Mouse (Mus musculus) CH12.LX (cell line): ENCODE measurements at regions not wholly inside any gene's neighbourhood (a gene's known extent, or its start where the extent isn't known, plus 50 kb on each side); places are given as distances from the start of the nearest gene placed in this dataset.
"Not testable (repeated sequence)": the region's sequence is repeated elsewhere in the genome, so short reads cannot be mapped to it uniquely, and the experiment has no call there.

ENCODE experiments used
- DNase-seq: peaks from one replicate; pipeline ENCODE4 v3.0.0-alpha.2; 2013; ENCODE audit errors: extremely low read depth
- H3K27ac ChIP-seq: 2 replicates; pipeline ENCODE4 v1.5.1; 2012; ENCODE audit warnings: low read depth, mild to moderate bottlenecking, control low read depth, moderate library complexity; ENCODE audit not compliant: insufficient read depth
- H3K27me3 ChIP-seq: replicated peaks from 2 replicates; pipeline ENCODE3; 2012; ENCODE audit warnings: inconsistent platforms
- H3K36me3 ChIP-seq, 2 experiments: replicated peaks in 1 of 2; 2 replicates each; pipeline versions ENCODE3 to v1.6.1; 2012; ENCODE audit warnings: inconsistent platforms in 1 of 2, low read length in 1 of 2, mild to moderate bottlenecking in 1 of 2, mixed read lengths in 1 of 2, moderate library complexity in 1 of 2; ENCODE audit not compliant: control insufficient read depth in 1 of 2, insufficient read depth in 1 of 2
- H3K4me1 ChIP-seq, 2 experiments: 2 replicates each; pipeline ENCODE4 v1.6.1; 2012; ENCODE audit warnings: inconsistent platforms in 1 of 2, moderate library complexity in 1 of 2; ENCODE audit not compliant: insufficient read depth in 2 of 2, control insufficient read depth in 1 of 2
- H3K4me2 ChIP-seq: 2 replicates; pipeline ENCODE4 v1.6.1; 2012; ENCODE audit warnings: low read depth, mild to moderate bottlenecking, control low read depth; ENCODE audit not compliant: poor library complexity, insufficient read depth, severe bottlenecking
- H3K4me3 ChIP-seq, 3 experiments: fragments of 150-350 bp in 1 of 3; sonication (generic) in 1 of 3; replicated peaks in 1 of 3; 2 replicates each; pipeline versions ENCODE3 to v1.5.1; 2011 to 2012; ENCODE audit warnings: low read depth in 2 of 3, low read length in 2 of 3, mild to moderate bottlenecking in 2 of 3, moderate library complexity in 2 of 3, control low read depth in 1 of 3, improper control_type of control experiment in 1 of 3, inconsistent platforms in 1 of 3, mixed read lengths in 1 of 3; ENCODE audit not compliant: poor library complexity in 1 of 3
- H3K79me2 ChIP-seq: replicated peaks from 2 replicates; pipeline ENCODE4 v1.6.1; 2012; ENCODE audit warnings: mild to moderate bottlenecking, moderate library complexity; ENCODE audit not compliant: control insufficient read depth, poor library complexity, insufficient read depth, severe bottlenecking; ENCODE audit errors: extremely low read depth
- H3K9ac ChIP-seq: 2 replicates; pipeline ENCODE4 v1.6.1; 2012; ENCODE audit warnings: low read depth, mild to moderate bottlenecking, control low read depth, moderate library complexity; ENCODE audit not compliant: insufficient read depth
- H3K9me3 ChIP-seq: replicated peaks from 2 replicates; pipeline ENCODE3; 2012; ENCODE audit warnings: low read length, inconsistent platforms, mixed read lengths
- CHD2 ChIP-seq: IDR thresholded peaks from 2 replicates; pipeline ENCODE4 v1.6.1; 2011; ENCODE audit warnings: low read length, improper control_type of control experiment
- CTCF ChIP-seq, 2 experiments: IDR thresholded peaks in 1 of 2; conservative IDR thresholded peaks in 1 of 2; 2 replicates each; pipeline ENCODE4 v1.5.1; 2011 to 2012; ENCODE audit warnings: low read depth in 2 of 2, low read length in 2 of 2, improper control_type of control experiment in 1 of 2, inconsistent platforms in 1 of 2, mild to moderate bottlenecking in 1 of 2, moderate library complexity in 1 of 2
- EP300 ChIP-seq: IDR thresholded peaks from 2 replicates; pipeline ENCODE4 v1.6.1; 2011; ENCODE audit warnings: low read length, improper control_type of control experiment
- IRF4 ChIP-seq: IDR thresholded peaks from 2 replicates; pipeline ENCODE4 v1.6.1; 2014; ENCODE audit warnings: low read depth, mild to moderate bottlenecking, inconsistent platforms, low read length, improper control_type of control experiment
- KAT2A ChIP-seq: IDR thresholded peaks from 2 replicates; pipeline ENCODE4 v1.6.1; 2012; ENCODE audit warnings: low read length, improper control_type of control experiment, inconsistent platforms; ENCODE audit not compliant: insufficient replicate concordance
- POLR2A ChIP-seq: IDR thresholded peaks from 2 replicates; pipeline ENCODE4 v1.6.1; 2011; ENCODE audit warnings: low read depth, mild to moderate bottlenecking, improper control_type of control experiment, low read length
- TCF12 ChIP-seq: IDR thresholded peaks from 2 replicates; pipeline ENCODE4 v1.6.1; 2014; ENCODE audit warnings: low read depth, mild to moderate bottlenecking, inconsistent platforms, low read length, improper control_type of control experiment
- UBTF ChIP-seq: IDR thresholded peaks from 2 replicates; pipeline ENCODE4 v1.6.1; 2012; ENCODE audit warnings: low read depth, mild to moderate bottlenecking, inconsistent platforms, low read length, improper control_type of control experiment, moderate library complexity
- ZKSCAN1 ChIP-seq: IDR thresholded peaks from 2 replicates; pipeline ENCODE4 v1.6.1; 2012; ENCODE audit warnings: low read depth, inconsistent platforms, low read length, improper control_type of control experiment, borderline replicate concordance
- ZNF384 ChIP-seq: IDR thresholded peaks from 2 replicates; pipeline ENCODE4 v1.6.1; 2012; ENCODE audit warnings: low read depth, low read length, improper control_type of control experiment, inconsistent platforms
- dilution Hi-C: fragments of 300-500 bp; cut with MboI; formaldehyde crosslinking; loops from 2 replicates; pipeline ENCODE4 v1.14.3; 2020; ENCODE audit warnings: low sequenced_read_pairs; ENCODE audit not compliant: extremely low pct_unique_long_range_greater_than_20kb, extremely low pct_ligation_motif_present
- in situ Hi-C: fragments of 300-500 bp; cut with MboI; formaldehyde crosslinking; loops from 3 replicates; pipeline ENCODE4 v1.14.3; 2019; ENCODE audit warnings: low sequenced_read_pairs, low pct_ligation_motif_present, low pct_unique_long_range_greater_than_20kb, mixed read lengths

GRCm38 (mm10) chr12:114909799-114910198 is 1137.7 kb upstream of the Zfp386 start:
- H3K36me3 ChIP-seq, DNase-seq, H3K4me2 ChIP-seq, dilution Hi-C loops, H3K4me3 ChIP-seq, H3K27ac ChIP-seq, H3K9ac ChIP-seq, H3K27me3 ChIP-seq, H3K79me2 ChIP-seq, in situ Hi-C loops, H3K4me1 ChIP-seq, H3K9me3 ChIP-seq: not testable (repeated sequence)

- H3K4me1 ChIP-seq, H3K27me3 ChIP-seq, H3K4me3 ChIP-seq, dilution Hi-C loops, DNase-seq, in situ Hi-C loops, H3K9ac ChIP-seq, H3K9me3 ChIP-seq, H3K36me3 ChIP-seq, H3K4me2 ChIP-seq, H3K27ac ChIP-seq, H3K79me2 ChIP-seq: not testable (repeated sequence)
Observed at GRCm38 (mm10) chr12:114914406-114914805, 1133.1 kb upstream of the Zfp386 start.

- in situ Hi-C loops: no loop called here
- Histone ChIP-seq H3K4me1 (no peaks in the 10 kb centered on the region), H3K9ac (no peak overlapping the region)
- TF ChIP-seq EP300: no peak
- no peak for TF ChIP-seq KAT2A
- no peak for TF ChIP-seq TCF12
- TF ChIP-seq ZKSCAN1: no peak
- TF ChIP-seq, all 38 proteins: peak for 0
- H3K79me2 ChIP-seq: no peaks in the 10 kb centered on the region
- H3K27ac ChIP-seq: no peak overlapping the region
- dilution Hi-C loops: no loop called here
- no peaks in the 10 kb centered on the region for H3K27me3 ChIP-seq
- DNase-seq: no peak
- no peaks in the 10 kb centered on the region for H3K36me3 ChIP-seq
- H3K4me3 ChIP-seq: no peak overlapping the region
- H3K9me3 ChIP-seq: no peaks in the 10 kb centered on the region
- no peak overlapping the region for H3K4me2 ChIP-seq
Observed at GRCm38 (mm10) chr12:114927691-114928090, 1119.8 kb upstream of the Zfp386 start.

GRCm38 (mm10) chr12:114932158-114932557 is 1115.4 kb upstream of the Zfp386 start:
- Histone ChIP-seq H3K27me3 (no peaks in the 10 kb centered on the region), H3K9me3 (no peaks in the 10 kb centered on the region), H3K9ac (no peak overlapping the region), H3K79me2 (no peaks in the 10 kb centered on the region), H3K36me3 (no peaks in the 10 kb centered on the region), H3K4me3 (no peak overlapping the region), H3K4me1 (no peaks in the 10 kb centered on the region), H3K27ac (no peak overlapping the region), H3K4me2 (no peak overlapping the region)
- dilution Hi-C loops (no loop called here), in situ Hi-C loops (no loop called here)
- TF ChIP-seq IRF4: no peak
- no peak for TF ChIP-seq POLR2A
- TF ChIP-seq CTCF (conservative IDR thresholded peaks at IDR 0.05 in 1 of 2, IDR thresholded peaks at IDR 0.05 in 1 of 2; ENCODE audit: low read depth in 2 of 2, low read length in 2 of 2): no peak
- no peak for TF ChIP-seq CHD2
- TF ChIP-seq ZNF384: no peak
- TF ChIP-seq UBTF: no peak
- no peak for DNase-seq
